Mouse (Mus musculus) frontal cortex, adult 2 months (tissue): ENCODE data around the gene Dusp3. TPM values are rescaled to one million over a fixed set of nuclear protein-coding genes. Genes with fewer than 3 reads are reported as not detected.
A peak's percentile ranks its signal among the peaks of the same experiment; 100 is the strongest.

Experiments used
- DNase-seq, 2 experiments: peaks; one replicate each; pipeline ENCODE4 v3.0.0; 2022; ENCODE audit warnings: low spot score in 1 of 2; ENCODE audit errors: extremely low spot score in 1 of 2
- polyA plus RNA-seq: library from polyadenylated mRNA; depleted of rRNA; stranded (reverse); fragments of >200 nt; gene quantifications from 2 replicates; pipeline ENCODE4 v1.2.3, GENCODE M21; 2012

The Dusp3 gene
- polyA plus RNA-seq, 1 experiment = 112 TPM

DNA sequence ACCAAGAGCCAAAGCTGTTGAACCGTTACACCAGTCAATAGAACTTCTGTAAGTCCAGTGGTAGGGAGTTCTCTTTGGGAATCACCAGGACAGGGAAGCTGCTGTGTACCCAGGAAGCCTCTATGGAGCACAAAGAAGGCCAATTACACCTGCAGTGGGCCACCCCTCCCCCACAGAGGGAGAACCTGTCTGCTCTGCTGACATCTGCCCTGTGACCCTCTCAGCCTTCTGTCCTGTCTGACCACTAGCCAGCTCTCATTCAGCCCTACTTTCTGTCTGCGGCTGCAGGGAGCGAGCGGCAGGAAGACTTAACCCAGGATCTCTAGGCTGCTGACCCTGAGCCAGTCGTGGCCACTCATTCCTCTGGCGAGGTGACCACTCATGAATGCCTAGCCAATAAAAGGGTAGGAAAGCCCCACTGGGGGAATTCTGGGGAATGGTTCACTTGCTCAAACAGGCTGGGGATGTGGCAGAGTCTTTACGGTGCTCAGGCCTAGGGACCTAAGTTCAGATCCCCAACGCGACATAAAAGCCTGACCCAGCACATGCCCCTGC, 6.1 kb downstream of the Dusp3 start:
- no peak for DNase-seq

DNA sequence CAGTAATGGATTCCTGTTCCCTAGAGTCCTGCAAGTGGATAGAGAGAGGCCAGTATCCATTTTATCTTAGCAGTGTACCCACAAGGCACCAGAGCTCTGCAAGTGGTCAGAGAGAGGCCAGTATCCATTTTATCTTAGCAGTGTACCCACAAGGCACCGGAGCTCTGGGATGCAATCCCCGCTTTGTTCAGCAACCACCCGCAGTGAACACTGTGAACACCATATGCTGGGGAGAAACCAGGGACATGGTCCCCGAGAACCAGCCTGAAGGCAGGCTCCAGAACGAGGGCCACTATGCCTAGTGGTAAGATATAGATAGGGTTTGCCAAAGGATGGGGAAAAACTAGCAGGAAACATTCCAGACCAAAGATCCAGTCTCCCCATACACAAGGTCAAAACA, 7.7 kb downstream of the Dusp3 start:
- no peak for DNase-seq

DNA sequence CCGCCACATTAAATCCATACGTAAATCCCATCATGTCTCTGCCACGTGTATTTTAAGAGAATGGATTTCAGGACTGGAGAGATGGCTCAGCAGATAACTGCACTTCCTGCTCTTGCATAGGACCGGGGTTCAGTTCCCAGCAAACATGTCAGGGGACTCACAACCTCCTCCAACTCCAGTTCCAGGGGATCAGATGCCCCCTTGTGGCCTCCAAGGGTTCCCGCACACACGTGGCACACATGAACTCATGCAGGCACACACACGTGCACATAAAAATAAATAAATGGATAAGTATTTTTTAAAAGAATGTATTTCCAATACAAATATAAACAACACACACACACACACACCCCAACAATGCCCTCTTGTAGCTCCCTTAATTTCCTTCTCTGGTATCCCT, 9.9 kb downstream of the Dusp3 start:
- no peak for DNase-seq

DNA sequence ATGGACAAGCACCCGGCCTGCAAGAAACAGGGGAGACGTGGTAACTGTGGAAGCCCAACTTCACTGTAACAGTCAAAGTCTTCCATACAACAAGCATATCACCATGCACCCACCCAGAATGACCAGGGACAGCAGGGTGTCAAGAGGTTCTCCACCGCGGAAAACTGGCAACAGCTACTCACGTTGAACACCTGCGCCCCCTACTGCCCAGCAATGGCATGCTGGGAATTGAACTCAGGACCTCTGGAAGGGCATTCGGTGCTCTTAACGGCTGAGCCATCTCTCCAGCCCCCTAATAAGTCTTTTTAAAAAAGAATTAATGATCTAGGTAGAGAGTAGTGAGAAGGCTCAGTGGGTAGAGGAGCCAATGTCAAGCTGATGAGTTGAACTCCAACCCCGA, 11.9 kb downstream of the Dusp3 start:
- DNase-seq = no peak

DNA sequence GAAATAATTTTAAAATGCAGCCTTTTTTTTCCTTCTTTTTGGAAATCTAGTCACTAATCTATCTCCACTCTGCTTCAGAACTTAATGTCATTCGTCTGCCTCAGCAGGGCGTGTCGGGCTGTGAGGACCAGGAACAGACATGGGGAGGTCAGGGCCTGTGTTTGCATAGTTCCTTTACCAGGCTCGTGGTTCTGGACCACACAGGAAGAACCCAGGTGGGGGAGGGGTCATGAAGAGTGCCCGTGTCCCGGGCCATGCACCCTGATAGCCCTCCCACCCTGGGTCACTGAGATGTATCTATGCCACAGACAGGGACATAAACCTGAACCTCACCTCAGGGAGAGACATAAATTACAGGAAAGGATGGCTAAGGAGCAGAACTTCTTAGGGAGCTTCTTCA, 12.6 kb downstream of the Dusp3 start:
- no peak for DNase-seq

DNA sequence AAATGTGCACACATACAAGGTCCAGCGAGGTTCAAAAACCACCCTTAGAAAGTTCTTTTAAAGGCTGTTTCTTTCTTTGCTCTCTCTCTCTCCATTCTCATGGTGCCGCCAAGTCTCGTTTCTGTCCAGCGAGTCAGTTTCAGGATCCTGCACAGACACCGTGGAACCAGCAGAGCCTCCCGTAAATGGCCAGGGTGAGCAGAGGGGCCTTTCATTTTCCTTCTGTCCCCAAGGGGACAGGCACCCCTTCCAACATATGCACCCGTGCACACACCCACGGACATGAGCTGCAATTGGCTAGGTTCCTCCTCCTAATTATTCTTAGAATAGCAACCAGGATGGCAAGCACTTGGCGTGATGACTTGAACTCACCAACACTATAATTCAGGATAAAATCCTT, 13.3 kb downstream of the Dusp3 start:
- DNase-seq = no peak

DNA sequence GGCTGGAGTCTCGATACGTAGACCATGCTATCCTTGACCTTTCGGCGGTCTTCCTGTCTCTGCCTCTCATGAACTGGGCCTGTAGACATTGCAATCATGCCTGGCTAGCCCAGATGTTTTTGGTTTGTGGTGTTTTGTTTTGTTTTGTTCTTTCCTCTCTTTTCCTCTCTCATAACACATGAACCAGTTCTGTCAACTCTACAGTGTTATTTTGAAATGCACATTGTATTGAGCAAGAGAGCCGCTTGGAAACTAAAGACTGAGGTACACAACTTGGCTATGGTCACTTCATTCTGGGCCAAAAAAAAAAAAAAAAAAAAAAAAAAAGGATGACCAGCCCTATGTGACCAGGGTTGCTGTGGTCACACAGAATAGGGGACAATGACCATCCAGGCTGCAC, 14.2 kb downstream of the Dusp3 start:
- no peak for DNase-seq

DNA sequence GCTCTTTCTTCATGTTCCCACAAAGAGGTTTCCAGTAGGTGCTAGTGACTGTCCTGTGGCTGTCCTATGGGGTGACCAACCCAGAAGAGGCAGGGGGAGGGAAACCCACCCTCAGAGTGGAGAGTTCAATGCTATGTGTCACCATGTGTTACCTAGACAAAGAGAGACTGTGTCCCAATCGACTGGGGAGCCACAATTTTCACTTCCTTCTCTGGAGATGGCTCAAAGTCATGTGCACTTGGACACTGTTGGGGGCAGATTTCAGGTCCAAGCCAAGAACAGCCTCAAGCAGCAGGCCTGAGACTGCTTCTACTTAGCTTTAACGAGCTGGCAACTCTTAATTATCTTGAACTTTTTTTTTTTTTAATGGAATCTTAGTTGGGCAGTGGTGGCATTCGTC, 14.7 kb downstream of the Dusp3 start:
- no peak for DNase-seq

DNA sequence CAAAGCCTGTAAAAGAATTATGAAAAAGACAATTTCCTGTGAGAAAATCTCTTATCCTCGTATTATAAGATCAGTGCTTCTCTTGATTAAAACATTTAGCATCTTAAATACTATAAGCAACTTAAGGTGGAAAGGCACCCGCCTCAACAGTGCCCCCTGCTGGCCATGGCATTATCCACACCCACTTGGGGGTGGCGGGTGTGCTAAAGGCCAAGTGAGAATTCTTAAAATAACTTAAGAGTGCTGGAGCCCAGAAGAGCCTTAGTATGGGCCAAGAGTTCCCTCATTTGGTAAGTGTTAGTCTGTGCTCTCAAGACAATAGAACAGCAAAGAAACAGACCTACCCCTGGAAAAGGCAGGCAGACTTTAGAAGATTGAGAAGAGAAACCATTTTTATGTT, 15.4 kb downstream of the Dusp3 start:
- no peak for DNase-seq

DNA sequence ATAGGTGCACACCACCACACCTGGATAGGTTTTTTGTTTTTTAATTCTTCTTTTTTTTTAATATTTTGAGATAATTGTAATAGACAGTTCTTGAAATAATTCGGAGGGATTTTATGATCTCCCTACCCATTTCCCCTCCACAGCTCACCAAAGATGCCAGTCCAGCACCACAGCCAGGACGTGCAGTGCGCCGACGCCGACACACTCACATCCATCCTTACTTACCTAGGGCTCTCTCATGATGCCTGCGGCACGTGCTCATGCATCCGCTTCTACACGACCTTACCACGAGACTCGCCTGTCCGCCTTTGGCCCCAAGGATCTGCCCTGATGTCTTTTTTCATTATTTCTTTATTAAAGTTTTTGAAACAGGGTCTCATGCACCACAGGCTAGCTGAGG, 17.0 kb downstream of the Dusp3 start:
- DNase-seq = no peak

DNA sequence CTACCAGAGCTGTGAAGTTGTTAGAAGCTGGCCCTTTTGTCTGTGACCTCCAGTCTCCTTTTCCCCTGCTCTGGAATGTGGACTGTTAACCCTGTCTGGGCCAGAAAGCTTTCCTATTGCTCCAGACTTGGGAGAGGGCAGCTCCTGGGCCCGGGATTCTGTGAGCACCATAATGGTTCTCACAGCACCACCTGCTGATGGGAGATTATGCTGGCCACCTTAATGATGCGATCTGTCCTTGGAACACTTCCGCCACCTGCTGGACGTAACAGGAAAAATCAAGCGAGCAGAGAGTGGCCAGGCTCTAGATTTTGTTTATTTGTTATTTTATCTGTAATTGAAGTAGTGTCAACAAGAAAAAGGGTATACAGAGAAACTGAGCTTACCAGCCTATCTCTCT, 18.0 kb downstream of the Dusp3 start:
- peak; percentile 55 to 94 for DNase-seq

DNA sequence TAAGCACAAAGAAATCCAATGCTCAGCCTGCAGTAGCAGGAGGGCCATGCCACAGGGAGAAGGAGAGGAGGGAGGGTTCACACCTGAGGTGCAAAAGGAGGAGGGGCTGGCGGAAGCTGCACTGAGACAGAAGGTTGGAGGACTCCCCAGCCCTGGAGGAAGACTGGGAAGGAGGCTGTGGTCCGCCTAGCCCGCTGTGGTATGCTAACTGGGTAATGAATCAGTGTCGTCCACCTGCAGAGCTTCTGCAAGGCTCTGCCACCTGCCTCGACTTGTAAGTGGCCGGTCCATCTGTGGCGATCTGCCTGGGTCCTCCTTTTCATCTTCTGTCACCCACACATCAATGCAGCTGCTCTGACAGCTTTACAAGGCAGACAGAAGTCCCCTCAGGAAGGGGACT, 18.5 kb downstream of the Dusp3 start:
- DNase-seq = no peak

DNA sequence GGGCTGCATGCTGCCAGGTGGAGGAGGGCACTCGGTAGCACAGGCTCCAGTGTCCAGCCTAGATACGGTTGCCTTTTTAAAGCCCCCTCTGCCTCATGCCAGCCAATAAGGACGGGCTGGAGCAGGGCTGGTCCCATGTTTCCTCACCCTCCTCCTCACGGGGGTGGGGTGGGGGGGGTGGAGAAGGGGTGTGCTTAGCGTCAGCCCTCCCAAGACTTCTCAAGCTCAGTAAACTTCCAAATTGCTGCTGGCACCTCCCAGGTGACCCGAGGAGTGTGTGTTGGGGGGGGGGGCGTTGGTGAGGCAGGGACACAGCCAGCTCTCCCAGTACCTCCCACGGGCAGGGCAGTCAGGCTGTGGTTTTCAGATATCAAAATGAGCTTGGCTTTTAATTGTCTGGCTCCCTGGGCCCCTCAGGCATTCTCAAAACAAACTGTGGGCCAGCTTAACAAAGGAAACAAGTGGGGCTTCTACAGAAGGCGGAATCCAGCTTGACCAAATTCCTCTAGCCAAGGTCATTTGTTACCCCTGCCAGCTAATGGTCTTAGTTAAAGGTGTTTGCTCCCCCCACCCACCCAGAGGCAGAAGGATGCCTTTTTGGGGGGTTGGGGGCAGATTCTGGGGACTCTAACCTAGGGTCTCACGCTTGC, 19.7 kb downstream of the Dusp3 start, which contains the start of gene Sost:
Sost (minus strand) TSS at position 51 of the 650 bp plus-strand sequence.
- no peak for DNase-seq

DNA sequence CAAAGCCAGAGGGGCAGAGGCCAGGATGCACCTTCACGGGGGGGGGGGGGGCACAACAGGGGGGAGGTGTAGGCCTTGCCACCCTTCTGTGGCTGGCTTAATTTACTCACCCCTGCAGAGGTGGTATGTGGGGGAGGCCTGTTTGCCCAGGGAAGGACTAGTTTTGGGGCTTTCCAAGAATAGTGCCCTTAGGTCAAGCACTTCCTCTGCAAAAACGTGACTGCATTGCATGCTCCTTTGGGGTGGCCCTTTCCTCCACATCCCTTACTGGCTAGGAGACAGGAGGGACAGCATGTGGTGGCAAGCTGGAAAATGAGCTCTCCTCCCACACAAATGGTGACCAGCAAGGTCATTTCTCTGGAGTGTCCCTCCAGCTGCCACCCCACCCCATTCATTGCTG, 21.3 kb downstream of the Dusp3 start:
- no peak for DNase-seq

DNA sequence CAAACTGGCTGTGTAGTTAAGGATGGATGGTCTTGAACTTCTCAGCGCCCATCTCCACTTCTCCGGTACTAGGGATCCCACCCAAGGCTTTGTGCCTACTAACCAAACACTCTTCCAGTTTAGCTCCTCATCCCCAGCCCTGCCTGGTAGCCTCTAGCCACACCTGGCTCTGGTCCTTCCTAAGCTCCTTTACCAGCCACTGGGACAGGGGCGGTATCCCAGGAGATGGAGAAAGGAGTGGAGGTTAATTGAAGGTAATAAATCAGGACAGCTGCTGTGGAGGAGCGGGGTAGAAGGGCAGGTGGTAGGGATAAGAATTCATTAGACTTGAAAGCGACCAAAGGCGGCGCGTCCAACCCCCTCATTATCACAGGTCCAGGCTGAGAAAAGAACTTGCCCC, 22.2 kb downstream of the Dusp3 start:
- DNase-seq = no peak

DNA sequence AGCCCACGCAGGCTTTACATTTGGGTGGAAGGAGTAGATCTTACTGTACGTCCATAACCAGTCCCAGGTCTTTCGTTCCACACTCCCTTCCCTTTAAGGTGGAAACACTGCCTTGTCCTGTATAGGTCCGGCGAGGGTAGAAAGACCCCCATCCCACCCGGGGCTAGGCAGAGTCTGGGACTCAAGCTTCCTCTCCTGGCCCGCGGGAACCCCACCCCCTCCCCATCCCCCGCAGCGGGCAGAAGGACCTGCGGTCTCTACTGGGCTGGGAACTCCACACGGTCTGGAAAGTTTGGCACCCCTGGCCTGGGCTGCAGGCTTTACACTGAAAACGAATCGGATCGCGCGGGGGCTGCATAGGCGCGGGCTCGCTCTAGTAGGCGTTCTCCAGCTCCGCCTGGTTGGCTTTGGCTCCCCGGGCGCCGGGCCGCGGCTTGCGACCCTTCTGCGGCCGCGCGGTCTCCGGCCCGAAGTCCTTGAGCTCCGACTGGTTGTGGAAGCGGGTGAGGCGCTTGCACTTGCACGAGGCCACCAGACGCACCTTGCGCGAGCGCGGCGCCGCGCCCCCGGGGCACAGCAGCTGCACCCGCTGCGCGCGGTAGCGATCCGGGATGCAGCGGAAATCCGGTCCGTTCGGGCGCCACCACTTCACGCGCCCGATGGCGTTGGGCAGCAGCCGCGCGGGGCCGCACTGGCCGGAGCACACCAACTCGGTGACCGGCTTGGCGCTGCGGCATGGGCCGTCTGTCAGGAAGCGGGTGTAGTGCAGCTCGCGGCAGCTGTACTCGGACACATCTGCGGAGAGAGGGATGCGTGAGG, 23.1 kb downstream of the Dusp3 start:
- no peak for DNase-seq

DNA sequence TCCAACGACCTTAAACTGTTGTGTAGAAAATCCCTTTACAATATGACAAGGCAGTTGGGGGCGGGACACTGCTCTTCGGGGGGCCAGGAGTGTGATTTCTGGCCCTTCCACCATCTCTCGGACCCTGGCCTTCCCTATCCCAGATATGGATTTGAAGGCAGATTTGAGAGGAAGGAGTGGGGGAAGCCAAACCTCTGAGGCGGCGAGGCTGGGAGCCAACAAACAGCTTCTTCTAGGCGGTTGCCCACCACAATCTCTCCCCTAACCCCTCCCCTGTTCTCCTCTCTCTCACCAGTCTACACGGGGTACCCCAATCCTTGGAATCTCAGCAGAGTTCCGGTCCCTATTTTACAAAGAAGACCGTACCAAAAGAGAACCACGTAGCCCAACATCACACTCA, 23.8 kb downstream of the Dusp3 start:
- no peak for DNase-seq

DNA sequence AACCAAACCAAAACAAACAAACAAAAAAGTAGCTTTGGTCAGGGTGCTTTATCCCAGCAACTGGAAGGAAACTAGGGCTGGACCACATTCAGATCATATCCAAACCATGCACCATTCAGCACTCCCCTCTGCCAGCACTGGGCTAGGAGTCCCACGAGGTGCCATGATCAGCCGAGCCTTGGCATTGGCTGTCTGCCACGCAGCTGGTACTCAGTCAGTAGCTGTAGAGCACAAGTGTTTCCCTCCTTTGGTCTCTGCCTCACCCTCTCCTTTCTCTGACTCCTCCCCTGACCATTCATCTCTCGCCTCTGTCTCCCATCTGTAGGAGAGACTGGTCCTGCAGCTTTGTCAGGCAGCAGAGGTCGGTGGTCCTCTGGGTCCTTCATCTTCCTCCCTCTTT, 29.3 kb downstream of the Dusp3 start:
- DNase-seq = no peak

DNA sequence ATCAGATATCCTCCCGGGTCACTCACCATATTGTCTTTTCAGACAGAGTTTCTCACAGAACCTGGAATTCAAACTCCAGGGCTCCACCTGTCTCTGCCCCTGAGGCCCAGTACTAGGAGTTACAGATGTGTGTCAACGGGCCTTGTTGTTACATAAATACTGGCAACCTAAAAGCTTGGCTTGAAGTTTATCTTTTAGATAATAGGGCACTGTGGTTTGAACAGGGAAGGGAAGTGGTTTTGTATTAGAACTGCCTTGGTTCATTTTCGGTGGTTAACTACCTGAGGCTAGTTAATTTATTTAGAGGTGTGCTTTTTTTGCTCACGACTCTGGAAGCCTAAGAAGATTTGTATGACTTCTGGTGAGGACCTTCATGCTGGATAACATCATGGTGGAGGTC, 33.4 kb downstream of the Dusp3 start:
- DNase-seq = no peak

DNA sequence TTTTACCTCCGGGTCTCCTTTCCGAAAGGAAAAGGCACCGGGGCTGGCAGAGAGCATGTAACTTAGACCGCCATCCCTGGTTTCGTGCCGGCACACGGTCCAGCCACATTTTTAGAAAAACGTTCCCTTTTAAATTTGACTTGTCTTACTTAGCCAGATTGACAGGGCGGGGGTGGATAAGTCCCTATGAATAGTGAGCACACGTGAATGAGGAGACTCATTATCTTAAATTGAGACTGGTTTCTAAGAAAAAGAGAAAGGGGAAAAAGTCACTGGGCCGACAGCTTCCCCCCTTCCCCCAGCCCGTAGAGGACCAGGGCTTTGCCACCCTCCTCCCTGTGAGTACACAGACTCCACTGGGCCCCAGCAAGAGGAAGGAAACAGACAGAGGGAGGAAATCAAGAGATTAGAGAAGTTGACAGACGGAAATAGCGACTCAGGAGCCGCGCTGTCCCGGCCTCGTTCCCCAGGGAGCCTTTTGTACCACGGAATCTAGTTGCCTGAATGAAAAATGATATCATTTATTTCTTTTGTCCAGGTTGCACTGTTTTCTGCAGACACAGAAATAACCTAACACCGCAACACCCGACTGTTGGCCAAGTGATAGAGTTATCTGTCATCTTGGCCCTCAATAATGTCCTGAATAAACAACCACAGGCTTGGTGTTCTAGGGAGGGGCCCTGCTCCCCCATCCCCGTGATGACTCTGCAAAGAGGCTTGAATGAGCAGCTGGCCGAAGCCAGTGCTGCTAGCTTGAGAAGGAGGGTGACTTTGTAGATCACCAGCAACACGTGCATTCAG, 34.1 kb downstream of the Dusp3 start:
- DNase-seq = no peak

DNA sequence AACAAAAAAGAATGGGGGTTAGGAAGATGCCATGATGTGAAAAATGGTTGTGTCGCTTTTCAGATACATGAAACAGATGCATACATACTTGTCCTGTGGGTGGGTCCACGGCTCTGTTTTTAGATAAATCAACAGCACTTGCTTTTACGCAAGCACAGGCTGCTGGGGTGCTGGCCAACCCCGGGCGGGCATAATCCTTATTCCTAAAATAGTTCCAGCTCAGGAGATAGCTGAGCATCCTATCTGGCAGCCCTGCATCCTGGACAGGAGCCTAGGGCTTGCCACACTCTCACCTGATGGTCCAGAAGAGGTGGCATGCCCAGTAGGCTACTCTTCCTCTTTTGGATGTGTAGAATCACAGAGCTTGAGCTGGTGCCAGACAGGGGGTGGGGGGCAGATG, 36.8 kb downstream of the Dusp3 start:
- DNase-seq = no peak
